Mouse (Mus musculus) adrenal gland, postnatal 36 days (tissue): ENCODE results near the gene Mylk2. TPM values are rescaled to one million over a fixed set of nuclear protein-coding genes. Genes with fewer than 3 reads are reported as not detected.

Experiments used
- DNase-seq, 2 experiments: peaks; one replicate each; pipeline ENCODE4 v3.0.0; 2021; ENCODE audit warnings: mixed read lengths in 1 of 2
- microRNA-seq: library from miRNA; unstranded; fragments of <30 nt; microRNA quantifications from one replicate; pipeline ENCODE4 v1.2.0, GENCODE M21; 2021
- total RNA-seq, 2 experiments: library from RNA; stranded (reverse); gene quantifications; 2 replicates each; pipeline ENCODE4 v1.2.3; 2021

The Mylk2 gene
- total RNA-seq, 2 experiments from 2014 or later = not detected

- no peak for DNase-seq
Measured at GRCm38 (mm10) chr2:152944013-152944412, 32.9 kb downstream of the Mylk2 start.

GRCm38 (mm10) chr2:152947098-152947497 lies 35.9 kb downstream of the Mylk2 start:
- DNase-seq = no peak

GRCm38 (mm10) chr2:152948438-152949020 lies 37.4 kb downstream of the Mylk2 start:
- DNase-seq = no peak

DNA sequence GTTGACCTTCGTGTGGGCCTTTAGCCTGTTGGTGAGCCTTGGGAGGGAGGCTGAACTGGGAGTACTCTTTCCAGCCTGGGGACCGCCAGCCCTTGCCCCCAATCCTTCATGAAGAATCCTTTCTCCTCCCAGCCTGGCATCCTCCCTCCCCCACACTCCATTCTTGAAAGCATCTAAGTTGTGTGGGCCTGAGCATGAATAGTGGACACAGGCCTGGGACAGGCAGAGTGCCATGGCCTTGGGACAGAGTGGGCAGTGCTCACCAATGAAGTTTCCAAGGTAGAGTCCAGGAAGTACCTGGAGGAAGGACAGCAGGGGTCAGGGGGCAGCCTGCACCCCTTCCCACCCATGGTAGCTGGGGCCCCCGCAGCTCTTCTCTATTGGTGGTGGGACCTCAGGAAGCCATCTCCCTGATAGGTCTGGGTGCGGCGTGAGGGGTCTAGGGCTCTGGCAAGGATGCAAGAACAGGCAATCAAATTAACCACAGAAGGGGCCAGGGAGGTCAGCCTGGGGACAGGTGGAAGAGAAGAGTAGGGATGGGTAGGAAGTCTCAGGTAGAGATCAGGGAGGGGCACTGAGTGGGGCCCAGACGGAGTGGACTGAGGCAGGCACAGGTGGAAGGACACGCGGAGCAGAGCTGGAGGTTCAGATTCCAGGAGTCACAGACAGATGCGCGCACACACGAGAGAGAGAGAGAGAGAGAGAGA lies 39.4 kb downstream of the Mylk2 start:
- DNase-seq = no peak

DNA sequence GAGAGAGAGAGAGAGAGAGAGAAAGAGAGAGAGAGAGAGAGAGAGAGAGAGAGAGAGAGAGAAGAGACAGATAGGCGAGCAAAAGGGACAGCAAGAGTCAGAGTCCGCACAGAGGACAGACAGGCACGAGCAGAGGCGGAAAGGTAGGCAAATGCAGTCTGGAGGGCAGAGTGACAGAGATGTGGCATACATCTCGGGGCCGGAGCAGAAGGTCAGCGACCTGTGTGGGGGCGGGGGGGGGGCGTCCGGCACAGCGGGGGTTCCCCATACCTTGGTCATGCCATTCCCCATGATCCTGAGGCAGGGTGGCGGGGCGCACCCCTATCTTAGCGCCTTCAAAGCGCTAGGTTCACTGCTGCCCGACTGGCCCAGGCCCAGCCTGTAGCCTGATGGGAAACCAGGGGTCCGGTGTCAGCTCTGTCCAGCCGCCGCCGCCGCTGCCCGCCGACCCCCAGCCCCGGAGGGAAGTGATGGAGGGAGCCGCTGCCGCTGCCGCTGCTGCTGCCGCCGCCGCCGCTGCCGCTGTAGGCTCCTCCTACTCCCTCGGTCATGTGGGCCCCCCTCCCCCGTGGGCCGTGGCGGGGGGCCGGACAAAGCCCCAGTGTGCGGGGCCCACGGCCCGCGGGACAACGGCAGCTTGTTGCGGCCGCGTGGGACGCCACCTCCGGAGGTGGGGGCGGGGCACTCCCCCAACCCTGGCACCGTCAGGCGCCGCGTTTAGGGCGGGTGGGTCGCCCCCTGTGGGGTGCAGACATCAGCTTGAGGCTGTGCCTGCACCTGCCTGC lies 40.1 kb downstream of the Mylk2 start, which contains the start of gene Dusp15:
Gene Dusp15 (minus strand): TSS at position 634 of the 785 bp plus-strand sequence.
- peak; percentile 49 to 68 for DNase-seq

GRCm38 (mm10) chr2:152951850-152952720 lies 40.9 kb downstream of the Mylk2 start:
- DNase-seq = no peak

- no peak for DNase-seq
Measured at GRCm38 (mm10) chr2:152958116-152958515, 47.0 kb downstream of the Mylk2 start.

- peak; percentile 81 for DNase-seq
Measured at GRCm38 (mm10) chr2:152962091-152962793, 51.1 kb downstream of the Mylk2 start, which contains the start of gene Ttll9. Gene Ttll9, plus strand, starts transcription at chr2:152962485.

DNA sequence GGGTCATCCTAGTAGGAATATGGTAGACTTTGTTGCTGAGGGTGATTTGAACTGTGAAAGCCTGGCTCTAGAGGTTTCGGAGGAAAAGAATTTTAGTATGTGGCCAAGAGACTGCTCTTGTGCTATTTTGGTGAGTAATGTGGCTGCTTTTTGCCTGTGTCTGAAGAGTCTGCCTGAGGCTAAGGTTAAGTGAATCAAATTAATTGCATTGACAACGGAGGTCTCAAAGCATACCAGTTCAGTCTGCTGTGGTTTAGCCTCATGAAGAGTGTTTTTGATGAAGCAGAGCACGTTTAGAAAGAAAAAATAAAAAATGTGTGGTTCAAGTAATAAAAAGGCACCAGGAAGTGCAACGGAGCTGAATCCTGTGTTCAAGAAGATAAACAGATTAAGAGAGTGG lies 54.4 kb downstream of the Mylk2 start:
- no peak for DNase-seq

Small RNAs within 50 kb of the gene (microRNA-seq; reads per million reads assigned to microRNA genes)
- 0.75 reads per million for gene Mir5622

Other genes starting within 250 kb of the Mylk2 start
- 100 to 1,000 TPM; 169 to 173 TPM for gene H13, start 241.9 kb upstream of the Mylk2 start, total RNA-seq
- gene Mcts2, start 224.3 kb upstream of the Mylk2 start, total RNA-seq = 10 to 100 TPM; 27.2 to 31.7 TPM
- 100 to 1,000 TPM in 1 of 2 experiments, 10 to 100 TPM in 1; 68.4 to 105 TPM for gene Id1, start 175.1 kb upstream of the Mylk2 start, total RNA-seq
- gene Cox4i2, start 157.2 kb upstream of the Mylk2 start, total RNA-seq = 1 to 10 TPM; 3.0 to 4.0 TPM
- 10 to 100 TPM; 58.2 to 93.9 TPM for gene Bcl2l1, start 79.6 kb upstream of the Mylk2 start, total RNA-seq
- 1 to 10 TPM; 5.1 to 6.2 TPM for gene Tpx2, start 63.4 kb upstream of the Mylk2 start, total RNA-seq
- gene Foxs1, start 21.9 kb downstream of the Mylk2 start, total RNA-seq = 1 to 10 TPM; 2.7 to 2.8 TPM
- 1 to 10 TPM in 1 of 2 experiments, under 1 TPM in 1; 0.99 to 2.1 TPM for gene Dusp15, start 40.3 kb downstream of the Mylk2 start, total RNA-seq
- under 1 TPM; 0.30 to 0.50 TPM for gene Ttll9, start 51.1 kb downstream of the Mylk2 start, total RNA-seq
- 100 to 1,000 TPM; 175 to 226 TPM for gene Pdrg1, start 104.1 kb downstream of the Mylk2 start, total RNA-seq
- gene Xkr7, start 120.5 kb downstream of the Mylk2 start, total RNA-seq = 1 to 10 TPM in 1 of 2 experiments, under 1 TPM in 1; 0.56 to 1.5 TPM
- gene Ccm2l, start 154.6 kb downstream of the Mylk2 start, total RNA-seq = 10 to 100 TPM; 10.2 to 11.0 TPM
- 1 to 10 TPM; 2.7 to 2.9 TPM for gene Hck, start 197.1 kb downstream of the Mylk2 start, total RNA-seq
- 100 to 1,000 TPM; 103 to 118 TPM for gene Tm9sf4, start 250.0 kb downstream of the Mylk2 start, total RNA-seq